Mouse (Mus musculus): ENCODE measurements around the gene Poc5.

Poc5 gene

GRCm38 (mm10) chr13:96388042-96388888 lies at the start of gene Poc5:
TSS of gene Poc5 (plus strand) at chr13:96388294.
- peak; percentile 99 for DNase-seq

- no peak for DNase-seq
These were observed 46.6 kb upstream of the Poc5 start for GRCm38 (mm10) chr13:96341461-96341860.

GRCm38 (mm10) chr13:96344778-96345177 lies 43.3 kb upstream of the Poc5 start:
- DNase-seq, result no peak

GRCm38 (mm10) chr13:96346581-96346980 lies 41.5 kb upstream of the Poc5 start:
- no peak for DNase-seq

GRCm38 (mm10) chr13:96350207-96350606 lies 37.9 kb upstream of the Poc5 start:
- DNase-seq, result no peak

- no peak for DNase-seq
These were observed 36.8 kb upstream of the Poc5 start for GRCm38 (mm10) chr13:96351264-96351663.

GRCm38 (mm10) chr13:96375519-96375918 lies 12.6 kb upstream of the Poc5 start:
- DNase-seq, result peak; percentile 18

GRCm38 (mm10) chr13:96376871-96377270 lies 11.2 kb upstream of the Poc5 start:
- peak; percentile 53 for DNase-seq

- no peak for DNase-seq
These were observed 10.2 kb upstream of the Poc5 start for GRCm38 (mm10) chr13:96377883-96378282.

GRCm38 (mm10) chr13:96389301-96389700 lies 1.2 kb downstream of the Poc5 start:
- DNase-seq, result no peak

- no peak for DNase-seq
These were observed 13.2 kb downstream of the Poc5 start for GRCm38 (mm10) chr13:96401251-96401650.

- DNase-seq, result no peak
These were observed 17.4 kb downstream of the Poc5 start for GRCm38 (mm10) chr13:96405518-96405917.

- peak; percentile 68 for DNase-seq
These were observed 18.9 kb downstream of the Poc5 start for GRCm38 (mm10) chr13:96407040-96407439.

- DNase-seq, result no peak
These were observed 20.7 kb downstream of the Poc5 start for GRCm38 (mm10) chr13:96408786-96409185.

- no peak for DNase-seq
These were observed 26.3 kb downstream of the Poc5 start for GRCm38 (mm10) chr13:96414384-96414783.

- DNase-seq, result no peak
These were observed 28.3 kb downstream of the Poc5 start for GRCm38 (mm10) chr13:96416380-96416779.

GRCm38 (mm10) chr13:96417261-96417813 lies 29.2 kb downstream of the Poc5 start:
- DNase-seq, result peak; percentile 17

- DNase-seq, result no peak
These were observed 30.4 kb downstream of the Poc5 start for GRCm38 (mm10) chr13:96418487-96418886.

- no peak for DNase-seq
These were observed 33.1 kb downstream of the Poc5 start for GRCm38 (mm10) chr13:96421230-96421629.

GRCm38 (mm10) chr13:96424496-96425274 lies 36.6 kb downstream of the Poc5 start:
- DNase-seq, result no peak

GRCm38 (mm10) chr13:96426044-96426443 lies 38.0 kb downstream of the Poc5 start:
- DNase-seq, result no peak

GRCm38 (mm10) chr13:96428531-96428930 lies 40.4 kb downstream of the Poc5 start:
- no peak for DNase-seq

GRCm38 (mm10) chr13:96431595-96432156 lies 43.6 kb downstream of the Poc5 start:
- DNase-seq, result peak; percentile 91
